Mouse (Mus musculus) myocyte (in vitro differentiated cells): ENCODE measurements around the gene Ccl6.

Experiments used
- E2F4 ChIP-seq: IDR thresholded peaks from one replicate; pipeline ENCODE4 v1.6.1; 2011; ENCODE audit warnings: mild to moderate bottlenecking, control low read depth, moderate library complexity; ENCODE audit not compliant: insufficient read depth
- MAX ChIP-seq: IDR thresholded peaks from one replicate; pipeline ENCODE4 v1.6.1; 2011; ENCODE audit warnings: low read depth, mild to moderate bottlenecking, control low read depth
- MYOD1 ChIP-seq, 3 experiments: IDR thresholded peaks; one replicate each; pipeline ENCODE4 v1.6.1; 2011; ENCODE audit warnings: control low read depth in 2 of 3, low read depth in 2 of 3, mild to moderate bottlenecking in 2 of 3, moderate library complexity in 1 of 3; ENCODE audit not compliant: insufficient read length in 2 of 3, control insufficient read depth in 1 of 3
- POLR2A ChIP-seq: IDR thresholded peaks from one replicate; pipeline ENCODE4 v1.6.1; 2011; ENCODE audit warnings: low read depth, mild to moderate bottlenecking, control low read depth, moderate library complexity; ENCODE audit not compliant: insufficient read length
- REST ChIP-seq: IDR thresholded peaks from one replicate; pipeline ENCODE4 v1.6.1; 2011; ENCODE audit warnings: mild to moderate bottlenecking, control low read depth, moderate library complexity; ENCODE audit not compliant: insufficient read depth, insufficient read length
- TCF12 ChIP-seq: IDR thresholded peaks from one replicate; pipeline ENCODE4 v1.6.1; 2011; ENCODE audit warnings: mild to moderate bottlenecking, control low read depth; ENCODE audit not compliant: poor library complexity, insufficient read depth, severe bottlenecking

DNA sequence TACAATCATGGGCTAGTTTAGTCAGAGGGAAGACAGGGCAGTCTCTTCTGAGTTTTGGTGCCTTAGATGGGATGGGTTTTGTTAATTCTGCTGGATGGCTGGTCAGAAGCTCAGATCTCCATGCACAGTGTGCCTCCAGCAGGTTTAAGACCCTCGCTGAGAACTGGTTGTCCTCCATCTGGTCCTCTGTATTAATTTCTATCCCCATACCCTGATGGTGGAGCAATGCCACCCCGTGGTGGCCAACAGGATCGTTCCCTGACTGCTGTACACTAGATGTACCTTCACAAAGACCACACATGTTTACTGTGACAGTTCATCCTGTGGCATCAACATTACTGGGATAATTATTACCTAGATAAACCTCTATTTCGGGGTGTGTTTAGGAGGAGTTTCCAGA, 39.9 kb upstream of the Ccl6 start:
- TF ChIP-seq E2F4 (no peak), POLR2A (no peak), MAX (no peak), REST (no peak), MYOD1 (IDR thresholded peaks at IDR 0.05; ENCODE audit: control insufficient read depth in 1 of 3, insufficient read length in 2 of 3, low read depth in 2 of 3) (no peak), TCF12 (no peak)
